Mouse (Mus musculus): Measurements from ENCODE around the gene Glmp.
A peak's percentile ranks its signal among the peaks of the same experiment; 100 is the strongest.
"Not testable (repeated sequence)": the region's sequence is repeated elsewhere in the genome, so short reads cannot be mapped to it uniquely, and the experiment has no call there.

The Glmp gene

GRCm38 (mm10) chr3:88324951-88325405, at the start of gene Glmp:
Gene Glmp, plus strand, starts transcription at chr3:88325023.
- DNase-seq (ENCODE audit: low spot score in 2 of 2), result peak in 1 of 2 experiments; percentile 30

GRCm38 (mm10) chr3:88276121-88276520, 48.7 kb upstream of the Glmp start:
- DNase-seq (ENCODE audit: low spot score in 2 of 2), result no peak

GRCm38 (mm10) chr3:88276529-88277143, 48.2 kb upstream of the Glmp start:
- peak in 1 of 2 experiments; percentile 14 for DNase-seq (ENCODE audit: low spot score in 2 of 2)

GRCm38 (mm10) chr3:88280035-88280434, 44.8 kb upstream of the Glmp start:
- no peak for DNase-seq (ENCODE audit: low spot score in 2 of 2)

- DNase-seq (ENCODE audit: low spot score in 2 of 2), result not testable (repeated sequence)
Observed at GRCm38 (mm10) chr3:88281141-88281916, 43.5 kb upstream of the Glmp start.

- not testable (repeated sequence) for DNase-seq (ENCODE audit: low spot score in 2 of 2)
Observed at GRCm38 (mm10) chr3:88284815-88285564, 39.8 kb upstream of the Glmp start.

- DNase-seq (ENCODE audit: low spot score in 2 of 2), result not testable (repeated sequence)
Observed at GRCm38 (mm10) chr3:88285565-88285895, 39.3 kb upstream of the Glmp start.

- DNase-seq (ENCODE audit: low spot score in 2 of 2), result no peak
Observed at GRCm38 (mm10) chr3:88287110-88287509, 37.7 kb upstream of the Glmp start, which contains the start of gene Gm38392. Gene Gm38392, minus strand, starts transcription at chr3:88287210.

- DNase-seq (ENCODE audit: low spot score in 2 of 2), result not testable (repeated sequence)
Observed at GRCm38 (mm10) chr3:88288133-88288713, 36.6 kb upstream of the Glmp start.

GRCm38 (mm10) chr3:88291970-88292369, 32.9 kb upstream of the Glmp start:
- DNase-seq (ENCODE audit: low spot score in 2 of 2), result peak in 1 of 2 experiments; percentile 15

- not testable (repeated sequence) for DNase-seq (ENCODE audit: low spot score in 2 of 2)
Observed at GRCm38 (mm10) chr3:88295272-88295671, 29.6 kb upstream of the Glmp start.

GRCm38 (mm10) chr3:88296110-88296560, 28.7 kb upstream of the Glmp start:
- no peak for DNase-seq (ENCODE audit: low spot score in 2 of 2)

- peak; percentile 79 to 95 for DNase-seq (ENCODE audit: low spot score in 2 of 2)
Observed at GRCm38 (mm10) chr3:88296561-88297318, 28.1 kb upstream of the Glmp start, which contains the start of the genes Tsacc and Cct3. Gene Tsacc, minus strand, starts transcription at chr3:88296999. Gene Cct3, plus strand, starts transcription at chr3:88297116.

GRCm38 (mm10) chr3:88297321-88297851, 27.4 kb upstream of the Glmp start:
- no peak for DNase-seq (ENCODE audit: low spot score in 2 of 2)

GRCm38 (mm10) chr3:88299172-88299571, 25.7 kb upstream of the Glmp start:
- DNase-seq (ENCODE audit: low spot score in 2 of 2), result no peak

- DNase-seq (ENCODE audit: low spot score in 2 of 2), result no peak
Observed at GRCm38 (mm10) chr3:88328956-88329355, 4.1 kb downstream of the Glmp start.

- DNase-seq (ENCODE audit: low spot score in 2 of 2), result no peak
Observed at GRCm38 (mm10) chr3:88331282-88331681, 6.5 kb downstream of the Glmp start.

GRCm38 (mm10) chr3:88334029-88334658, 9.3 kb downstream of the Glmp start:
- no peak for DNase-seq (ENCODE audit: low spot score in 2 of 2)

GRCm38 (mm10) chr3:88334902-88335435, 10.1 kb downstream of the Glmp start:
- no peak for DNase-seq (ENCODE audit: low spot score in 2 of 2)

Data from cerebellum, postnatal 4 days (tissue).